Mouse (Mus musculus) CH12.LX (cell line): ENCODE results near the gene Aurkb. TPM values are rescaled to one million over a fixed set of nuclear protein-coding genes. Genes with fewer than 3 reads are reported as not detected.

Experiments used
- DNase-seq: peaks from one replicate; pipeline ENCODE4 v3.0.0-alpha.2; 2013; ENCODE audit errors: extremely low read depth
- H3K27ac ChIP-seq: 2 replicates; pipeline ENCODE4 v1.5.1; 2012; ENCODE audit warnings: low read depth, mild to moderate bottlenecking, control low read depth, moderate library complexity; ENCODE audit not compliant: insufficient read depth
- H3K27me3 ChIP-seq: replicated peaks from 2 replicates; pipeline ENCODE3; 2012; ENCODE audit warnings: inconsistent platforms
- H3K36me3 ChIP-seq, 2 experiments: replicated peaks in 1 of 2; 2 replicates each; pipeline versions ENCODE3 to v1.6.1; 2012; ENCODE audit warnings: inconsistent platforms in 1 of 2, low read length in 1 of 2, mild to moderate bottlenecking in 1 of 2, mixed read lengths in 1 of 2, moderate library complexity in 1 of 2; ENCODE audit not compliant: control insufficient read depth in 1 of 2, insufficient read depth in 1 of 2
- H3K4me1 ChIP-seq, 2 experiments: 2 replicates each; pipeline ENCODE4 v1.6.1; 2012; ENCODE audit warnings: inconsistent platforms in 1 of 2, moderate library complexity in 1 of 2; ENCODE audit not compliant: insufficient read depth in 2 of 2, control insufficient read depth in 1 of 2
- H3K4me2 ChIP-seq: 2 replicates; pipeline ENCODE4 v1.6.1; 2012; ENCODE audit warnings: low read depth, mild to moderate bottlenecking, control low read depth; ENCODE audit not compliant: poor library complexity, insufficient read depth, severe bottlenecking
- H3K4me3 ChIP-seq, 3 experiments: fragments of 150-350 bp in 1 of 3; sonication (generic) in 1 of 3; replicated peaks in 1 of 3; 2 replicates each; pipeline versions ENCODE3 to v1.5.1; 2011 to 2012; ENCODE audit warnings: low read depth in 2 of 3, low read length in 2 of 3, mild to moderate bottlenecking in 2 of 3, moderate library complexity in 2 of 3, control low read depth in 1 of 3, improper control_type of control experiment in 1 of 3, inconsistent platforms in 1 of 3, mixed read lengths in 1 of 3; ENCODE audit not compliant: poor library complexity in 1 of 3
- H3K79me2 ChIP-seq: replicated peaks from 2 replicates; pipeline ENCODE4 v1.6.1; 2012; ENCODE audit warnings: mild to moderate bottlenecking, moderate library complexity; ENCODE audit not compliant: control insufficient read depth, poor library complexity, insufficient read depth, severe bottlenecking; ENCODE audit errors: extremely low read depth
- H3K9ac ChIP-seq: 2 replicates; pipeline ENCODE4 v1.6.1; 2012; ENCODE audit warnings: low read depth, mild to moderate bottlenecking, control low read depth, moderate library complexity; ENCODE audit not compliant: insufficient read depth
- H3K9me3 ChIP-seq: replicated peaks from 2 replicates; pipeline ENCODE3; 2012; ENCODE audit warnings: low read length, inconsistent platforms, mixed read lengths
- CHD1 ChIP-seq: IDR thresholded peaks from 2 replicates; pipeline ENCODE4 v1.6.1; 2012; ENCODE audit warnings: low read depth, low read length, improper control_type of control experiment, inconsistent platforms
- CHD2 ChIP-seq: IDR thresholded peaks from 2 replicates; pipeline ENCODE4 v1.6.1; 2011; ENCODE audit warnings: low read length, improper control_type of control experiment
- CTCF ChIP-seq, 2 experiments: IDR thresholded peaks in 1 of 2; conservative IDR thresholded peaks in 1 of 2; 2 replicates each; pipeline ENCODE4 v1.5.1; 2011 to 2012; ENCODE audit warnings: low read depth in 2 of 2, low read length in 2 of 2, improper control_type of control experiment in 1 of 2, inconsistent platforms in 1 of 2, mild to moderate bottlenecking in 1 of 2, moderate library complexity in 1 of 2
- ELF1 ChIP-seq: IDR thresholded peaks from 2 replicates; pipeline ENCODE4 v1.6.1; 2014; ENCODE audit warnings: low read depth, mild to moderate bottlenecking, inconsistent platforms, low read length, improper control_type of control experiment
- EP300 ChIP-seq: IDR thresholded peaks from 2 replicates; pipeline ENCODE4 v1.6.1; 2011; ENCODE audit warnings: low read length, improper control_type of control experiment
- ETS1 ChIP-seq: conservative IDR thresholded peaks from 2 replicates; pipeline ENCODE4 v1.6.1; 2012; ENCODE audit warnings: low read depth, mild to moderate bottlenecking, inconsistent platforms, low read length, improper control_type of control experiment, moderate library complexity
- HCFC1 ChIP-seq: IDR thresholded peaks from 2 replicates; pipeline ENCODE4 v1.6.1; 2012; ENCODE audit warnings: low read depth, mild to moderate bottlenecking, inconsistent platforms, low read length, improper control_type of control experiment
- IRF4 ChIP-seq: IDR thresholded peaks from 2 replicates; pipeline ENCODE4 v1.6.1; 2014; ENCODE audit warnings: low read depth, mild to moderate bottlenecking, inconsistent platforms, low read length, improper control_type of control experiment
- JUN ChIP-seq: IDR thresholded peaks from 2 replicates; pipeline ENCODE4 v1.6.1; 2011; ENCODE audit warnings: low read depth, mild to moderate bottlenecking, low read length, improper control_type of control experiment, moderate library complexity; ENCODE audit not compliant: insufficient read depth
- MAFK ChIP-seq: IDR thresholded peaks from 2 replicates; pipeline ENCODE4 v1.6.1; 2011; ENCODE audit warnings: low read length, improper control_type of control experiment; ENCODE audit not compliant: insufficient replicate concordance
- MAX ChIP-seq: IDR thresholded peaks from 2 replicates; pipeline ENCODE4 v1.6.1; 2011; ENCODE audit warnings: low read length, improper control_type of control experiment
- MAZ ChIP-seq: IDR thresholded peaks from 2 replicates; pipeline ENCODE4 v1.6.1; 2012; ENCODE audit warnings: low read depth, mild to moderate bottlenecking, inconsistent platforms, low read length, improper control_type of control experiment, moderate library complexity
- MEF2A ChIP-seq: IDR thresholded peaks from 2 replicates; pipeline ENCODE4 v1.6.1; 2014; ENCODE audit warnings: low read depth, mild to moderate bottlenecking, inconsistent platforms, low read length, improper control_type of control experiment, borderline replicate concordance
- MXI1 ChIP-seq: IDR thresholded peaks from 2 replicates; pipeline ENCODE4 v1.6.1; 2011; ENCODE audit warnings: mild to moderate bottlenecking, low read depth, low read length, improper control_type of control experiment
- MYC ChIP-seq: IDR thresholded peaks from 2 replicates; pipeline ENCODE4 v1.6.1; 2011; ENCODE audit warnings: low read depth, mild to moderate bottlenecking, improper control_type of control experiment, low read length
- NELFE ChIP-seq: IDR thresholded peaks from 2 replicates; pipeline ENCODE4 v1.6.1; 2011; ENCODE audit warnings: low read depth, low read length, improper control_type of control experiment
- NRF1 ChIP-seq: IDR thresholded peaks from 2 replicates; pipeline ENCODE4 v1.6.1; 2014; ENCODE audit warnings: low read depth, mild to moderate bottlenecking, inconsistent platforms, low read length, improper control_type of control experiment, moderate library complexity
- PAX5 ChIP-seq: IDR thresholded peaks from 2 replicates; pipeline ENCODE4 v1.6.1; 2012; ENCODE audit warnings: low read length, inconsistent platforms, mixed read lengths
- POLR2A ChIP-seq: IDR thresholded peaks from 2 replicates; pipeline ENCODE4 v1.6.1; 2011; ENCODE audit warnings: low read depth, mild to moderate bottlenecking, improper control_type of control experiment, low read length
- POLR2AphosphoS2 ChIP-seq: IDR thresholded peaks from 2 replicates; pipeline ENCODE4 v1.6.1; 2011; ENCODE audit warnings: low read depth, low read length, improper control_type of control experiment
- RCOR1 ChIP-seq: conservative IDR thresholded peaks from 2 replicates; pipeline ENCODE4 v1.6.1; 2012; ENCODE audit warnings: low read depth, mild to moderate bottlenecking, inconsistent platforms, low read length, improper control_type of control experiment
- SIN3A ChIP-seq: IDR thresholded peaks from 2 replicates; pipeline ENCODE4 v1.6.1; 2012; ENCODE audit warnings: low read length, improper control_type of control experiment, inconsistent platforms
- SMC3 ChIP-seq: IDR thresholded peaks from 2 replicates; pipeline ENCODE4 v1.6.1; 2011; ENCODE audit warnings: low read depth, low read length, improper control_type of control experiment
- TBP ChIP-seq: conservative IDR thresholded peaks from 2 replicates; pipeline ENCODE4 v1.6.1; 2011; ENCODE audit warnings: low read depth, low read length, improper control_type of control experiment
- TCF12 ChIP-seq: IDR thresholded peaks from 2 replicates; pipeline ENCODE4 v1.6.1; 2014; ENCODE audit warnings: low read depth, mild to moderate bottlenecking, inconsistent platforms, low read length, improper control_type of control experiment
- UBTF ChIP-seq: IDR thresholded peaks from 2 replicates; pipeline ENCODE4 v1.6.1; 2012; ENCODE audit warnings: low read depth, mild to moderate bottlenecking, inconsistent platforms, low read length, improper control_type of control experiment, moderate library complexity
- USF1 ChIP-seq: IDR thresholded peaks from 2 replicates; pipeline ENCODE4 v1.6.1; 2014; ENCODE audit warnings: low read depth, mild to moderate bottlenecking, inconsistent platforms, low read length, improper control_type of control experiment
- USF2 ChIP-seq: conservative IDR thresholded peaks from 2 replicates; pipeline ENCODE4 v1.6.1; 2011; ENCODE audit warnings: low read depth, low read length, improper control_type of control experiment
- ZC3H11A ChIP-seq: IDR thresholded peaks from 2 replicates; pipeline ENCODE4 v1.6.1; 2012; ENCODE audit warnings: low read depth, mild to moderate bottlenecking, inconsistent platforms, low read length, improper control_type of control experiment
- ZKSCAN1 ChIP-seq: IDR thresholded peaks from 2 replicates; pipeline ENCODE4 v1.6.1; 2012; ENCODE audit warnings: low read depth, inconsistent platforms, low read length, improper control_type of control experiment, borderline replicate concordance
- ZMIZ1 ChIP-seq: IDR thresholded peaks from 2 replicates; pipeline ENCODE4 v1.6.1; 2012; ENCODE audit warnings: low read depth, mild to moderate bottlenecking, inconsistent platforms, low read length, improper control_type of control experiment
- ZNF384 ChIP-seq: IDR thresholded peaks from 2 replicates; pipeline ENCODE4 v1.6.1; 2012; ENCODE audit warnings: low read depth, low read length, improper control_type of control experiment, inconsistent platforms
- dilution Hi-C: fragments of 300-500 bp; cut with MboI; formaldehyde crosslinking; loops from 2 replicates; pipeline ENCODE4 v1.14.3; 2020; ENCODE audit warnings: low sequenced_read_pairs; ENCODE audit not compliant: extremely low pct_unique_long_range_greater_than_20kb, extremely low pct_ligation_motif_present
- in situ Hi-C: fragments of 300-500 bp; cut with MboI; formaldehyde crosslinking; loops from 3 replicates; pipeline ENCODE4 v1.14.3; 2019; ENCODE audit warnings: low sequenced_read_pairs, low pct_ligation_motif_present, low pct_unique_long_range_greater_than_20kb, mixed read lengths
- polyA plus RNA-seq: library from polyadenylated mRNA; unstranded; fragments of >175 nt; gene quantifications from 2 replicates; pipeline ENCODE4 v1.2.1, GENCODE M21; 2012; ENCODE audit warnings: low read depth; ENCODE audit not compliant: insufficient read length
- total RNA-seq, 2 experiments: library from RNA; depleted of rRNA; stranded (reverse); fragments of 300-350 nt in 1 of 2; fragments of >200 nt in 1 of 2; gene quantifications; 2 replicates each; pipeline ENCODE4 v1.2.3; 2012 to 2014

Gene Aurkb
- total and polyA plus RNA-seq, 3 experiments: 170 to 200 (median 190) TPM

DNA sequence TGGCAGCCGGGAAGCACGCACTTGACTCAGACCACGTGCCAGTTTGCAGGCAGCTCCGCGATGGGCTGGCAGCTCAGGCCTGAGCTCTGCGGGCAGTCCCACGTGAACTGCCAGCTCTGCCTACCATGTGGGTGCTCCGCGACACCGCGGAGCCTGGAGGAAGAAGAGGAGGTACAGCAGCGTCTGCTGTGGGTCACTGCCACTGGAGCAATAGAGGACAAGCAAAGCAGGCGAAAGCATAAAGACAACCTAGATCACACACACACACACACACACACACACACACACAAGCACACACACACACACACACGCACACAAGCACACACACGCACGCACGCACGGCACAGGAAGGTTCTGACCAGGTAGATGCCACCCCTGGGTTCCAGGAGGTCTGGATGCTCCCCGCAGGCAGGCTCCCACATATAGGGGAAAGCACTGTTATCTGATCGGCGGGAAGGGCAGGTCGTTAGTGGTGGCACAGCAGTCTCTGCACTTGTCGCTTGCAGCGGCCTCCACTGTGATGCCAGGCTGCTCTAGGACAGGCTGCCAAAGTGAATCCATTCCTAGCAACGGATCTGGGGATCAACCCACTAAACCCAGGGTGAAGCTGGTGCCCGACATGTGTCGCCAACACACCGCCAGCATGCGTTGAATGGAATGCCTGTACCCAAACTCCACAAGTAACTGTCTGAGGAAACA lies 20.9 kb downstream of the Aurkb start:
- H3K27me3 ChIP-seq: peaks cover 3% of the 10 kb centered on the region
- H3K4me1 ChIP-seq: peaks cover 7 to 28% of the 10 kb centered on the region in 2 experiments
- no peak for DNase-seq
- H3K4me2 ChIP-seq: no peak overlapping the region
- no peak overlapping the region; the same call in 1 of the 2 replicates for H3K27ac ChIP-seq
- dilution Hi-C loops: no loop called here
- H3K9ac ChIP-seq: no peak overlapping the region
- no peak overlapping the region for H3K4me3 ChIP-seq
- in situ Hi-C loops: no loop called here
- no peaks in the 10 kb centered on the region for H3K36me3 ChIP-seq
- no peaks in the 10 kb centered on the region for H3K79me2 ChIP-seq
- no peaks in the 10 kb centered on the region for H3K9me3 ChIP-seq
- TF ChIP-seq PAX5: no peak
- TF ChIP-seq UBTF: no peak
- TF ChIP-seq CHD1: no peak
- no peak for TF ChIP-seq RCOR1
- TF ChIP-seq TBP: no peak
- no peak for TF ChIP-seq MYC
- TF ChIP-seq SMC3: no peak
- no peak for TF ChIP-seq MAFK
- no peak for TF ChIP-seq SIN3A
- no peak for TF ChIP-seq HCFC1
- TF ChIP-seq CHD2: no peak
- TF ChIP-seq NELFE: no peak
- TF ChIP-seq, all 38 proteins: peak for 0

DNA sequence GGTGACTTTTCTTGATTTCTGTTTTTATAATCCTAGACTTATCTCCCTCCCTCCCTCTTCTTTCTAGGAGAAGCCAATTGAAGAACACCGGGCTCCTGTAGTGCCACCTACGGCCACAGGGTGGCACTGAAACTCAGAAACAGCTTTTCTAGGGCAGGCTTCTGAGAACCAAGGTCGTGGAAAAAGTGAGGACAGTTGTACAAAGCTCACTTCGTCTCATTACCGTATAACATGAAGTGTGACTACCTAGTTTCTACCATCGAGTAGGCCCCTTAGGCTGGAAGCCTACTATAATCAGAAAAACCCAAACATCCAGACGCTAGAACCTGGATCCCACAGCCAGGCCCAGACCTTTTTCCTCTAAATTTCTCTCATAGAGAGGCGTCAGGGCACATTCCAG lies 21.5 kb downstream of the Aurkb start:
- H3K4me2 ChIP-seq: peak overlapping the region; percentile 42; the same call in 1 of the 2 replicates
- no peaks in the 10 kb centered on the region for H3K9me3 ChIP-seq
- 0 out of 2 replicates have a peak overlapping the region, but pooled peaks have one; percentile 27 for H3K9ac ChIP-seq
- no peak overlapping the region for H3K27ac ChIP-seq
- peaks cover 7 to 29% of the 10 kb centered on the region in 2 experiments for H3K4me1 ChIP-seq
- dilution Hi-C loops (no loop called here), in situ Hi-C loops (no loop called here)
- no peak overlapping the region for H3K4me3 ChIP-seq
- H3K27me3 ChIP-seq: peaks cover 3% of the 10 kb centered on the region
- peak; percentile 93 for DNase-seq
- H3K79me2 ChIP-seq: no peaks in the 10 kb centered on the region
- H3K36me3 ChIP-seq: no peaks in the 10 kb centered on the region
- no peak for TF ChIP-seq ZMIZ1
- no peak; the same call in 1 of the 2 replicates for TF ChIP-seq ELF1
- peak; percentile 53; the same call in 1 of the 2 replicates for TF ChIP-seq ETS1
- peak; percentile 86 for TF ChIP-seq ZC3H11A
- no peak for TF ChIP-seq USF2
- peak; percentile 71 for TF ChIP-seq MYC
- TF ChIP-seq JUN: peak; percentile 71; the same call in 1 of the 2 replicates
- peak; percentile 45 for TF ChIP-seq ZNF384
- peak; percentile 64 for TF ChIP-seq MAX
- peak; percentile 42; the same call in 1 of the 2 replicates for TF ChIP-seq TCF12
- TF ChIP-seq CTCF (conservative IDR thresholded peaks at IDR 0.05 in 1 of 2, IDR thresholded peaks at IDR 0.05 in 1 of 2; ENCODE audit: low read depth in 2 of 2, low read length in 2 of 2): peak; percentile 96 to 99
- TF ChIP-seq MAZ: peak; percentile 62; the same call in 1 of the 2 replicates
- 0 out of 2 replicates have a peak, but pooled peaks have one; percentile 48 for TF ChIP-seq CHD1
- 0 out of 2 replicates have a peak, but pooled peaks have one; percentile 25 for TF ChIP-seq NRF1
- peak; percentile 84 for TF ChIP-seq IRF4
- TF ChIP-seq POLR2A: peak; percentile 44; the same call in 1 of the 2 replicates
- peak; percentile 98 for TF ChIP-seq MXI1
- TF ChIP-seq NELFE: peak; percentile 53; the same call in 1 of the 2 replicates
- peak; percentile 42 for TF ChIP-seq HCFC1
- peak; percentile 92 for TF ChIP-seq TBP
- no peak for TF ChIP-seq POLR2AphosphoS2
- TF ChIP-seq EP300: peak; percentile 49
- TF ChIP-seq ZKSCAN1: no peak
- peak; percentile 65; the same call in 1 of the 2 replicates for TF ChIP-seq MEF2A
- TF ChIP-seq USF1: no peak
- TF ChIP-seq MAFK: no peak
